Mouse (Mus musculus) MN1 (cell line): ENCODE data around the gene Rfx2.

Source experiments
- DNase-seq: peaks from one replicate; pipeline ENCODE4 v3.0.0-alpha.2; 2016; ENCODE audit warnings: low spot score

Rfx2 gene

GRCm38 (mm10) chr17:56830411-56831110 is at the start of gene Rfx2:
Gene Rfx2 (minus strand): TSS chr17:56831013.
- no peak for DNase-seq

DNA sequence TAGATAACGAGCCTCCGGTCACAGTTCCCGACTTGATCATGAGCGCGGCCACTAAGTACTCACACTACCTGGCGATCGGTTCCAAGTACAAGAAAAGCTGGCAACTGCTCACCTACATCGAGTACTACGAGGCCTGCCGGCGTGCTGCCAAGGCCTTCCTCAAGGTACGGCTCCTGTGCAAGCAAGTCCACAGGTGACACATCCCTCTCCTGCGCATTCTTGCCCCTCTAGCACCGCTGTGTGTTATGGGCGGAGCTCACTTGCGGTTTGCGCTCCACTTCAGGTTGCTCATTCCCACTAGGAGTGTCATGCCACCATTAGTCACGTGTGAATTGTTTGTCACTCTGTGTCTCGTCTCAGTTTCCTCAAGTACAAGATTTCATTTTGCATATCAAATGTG is 46.6 kb upstream of the Rfx2 start:
- no peak for DNase-seq

DNA sequence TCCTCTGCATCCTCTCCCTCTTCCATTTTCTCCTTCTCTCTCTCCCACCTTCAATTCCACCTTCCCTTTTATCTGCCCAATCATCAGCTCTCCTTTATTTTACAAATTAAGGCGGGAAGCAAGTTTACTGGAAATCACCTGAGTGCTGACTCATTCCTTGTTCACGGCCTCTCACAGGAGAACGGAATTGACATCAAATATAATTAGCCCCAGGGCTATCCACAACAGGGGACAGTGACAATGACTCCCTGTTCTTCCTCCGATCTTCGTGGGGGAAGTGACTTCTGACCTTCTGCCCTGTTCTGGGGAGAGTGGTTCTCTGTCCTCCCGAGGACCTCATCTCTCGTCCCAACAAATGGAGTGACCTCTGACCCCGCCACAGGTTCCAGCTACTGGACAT is 46.2 kb upstream of the Rfx2 start:
- DNase-seq = no peak

- no peak for DNase-seq
These were observed 45.7 kb upstream of the Rfx2 start for GRCm38 (mm10) chr17:56876465-56876864.

DNA sequence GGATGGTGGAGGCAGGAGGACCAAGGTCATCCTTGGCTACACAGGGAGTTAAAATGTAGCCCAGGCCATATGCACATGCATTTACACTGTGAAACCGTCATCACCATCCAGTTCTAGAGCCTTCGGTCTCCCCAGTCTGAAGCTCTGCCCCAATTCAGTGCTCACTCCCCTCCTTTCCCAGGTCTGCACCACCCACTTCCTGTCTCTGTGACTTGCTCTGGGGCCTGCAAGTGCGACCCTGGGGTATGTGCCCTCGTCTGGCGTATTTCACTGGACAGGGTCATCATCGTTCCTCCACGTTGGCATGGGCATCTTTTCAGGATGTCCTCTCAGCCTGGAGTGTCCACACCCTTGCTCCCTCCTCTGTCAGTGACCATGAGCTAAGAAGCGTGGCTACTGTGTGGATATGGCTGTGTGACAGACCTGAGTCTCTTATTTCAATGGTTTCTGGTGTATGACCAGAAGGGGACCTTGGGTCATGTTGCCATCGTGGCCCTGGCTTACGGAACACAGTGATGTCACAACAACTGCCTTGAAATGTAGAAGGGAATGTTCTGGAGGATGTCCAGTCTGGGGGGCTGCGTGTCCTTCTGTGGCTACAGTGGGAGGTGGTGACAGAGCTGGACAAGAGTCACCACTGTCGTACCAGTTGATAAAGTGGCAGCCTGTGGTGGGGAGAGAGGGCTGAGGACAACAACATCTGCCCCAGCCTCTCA is 44.3 kb upstream of the Rfx2 start, which contains the start of gene 1700061G19Rik:
TSS of gene 1700061G19Rik (plus strand) at position 542 of the 716 bp plus-strand sequence.
- no peak for DNase-seq

DNA sequence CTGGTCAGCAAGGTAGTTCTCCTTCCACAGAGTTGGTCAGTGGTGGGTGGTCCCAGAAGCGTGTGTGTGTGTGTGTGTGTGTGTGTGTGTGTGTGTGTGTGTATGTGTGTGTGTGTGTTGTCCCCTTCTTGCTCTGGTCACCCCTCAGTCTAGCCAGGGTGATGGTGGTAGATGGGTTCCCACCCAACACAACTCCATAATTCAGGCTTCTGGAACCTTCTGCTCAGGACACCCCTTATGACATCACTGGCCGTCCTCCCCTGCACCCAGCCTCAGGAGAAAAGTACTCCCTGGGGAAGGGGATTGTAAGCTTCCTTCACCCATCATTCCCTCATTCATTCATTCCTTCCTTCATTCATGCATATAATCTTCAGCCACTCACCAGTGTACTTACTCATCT is 43.4 kb upstream of the Rfx2 start, which contains the start of gene Acsbg2:
TSS of gene Acsbg2 (minus strand) at position 211 of the 400 bp plus-strand sequence.
- no peak for DNase-seq

GRCm38 (mm10) chr17:56872512-56872911 is 41.7 kb upstream of the Rfx2 start:
- DNase-seq = no peak

DNA sequence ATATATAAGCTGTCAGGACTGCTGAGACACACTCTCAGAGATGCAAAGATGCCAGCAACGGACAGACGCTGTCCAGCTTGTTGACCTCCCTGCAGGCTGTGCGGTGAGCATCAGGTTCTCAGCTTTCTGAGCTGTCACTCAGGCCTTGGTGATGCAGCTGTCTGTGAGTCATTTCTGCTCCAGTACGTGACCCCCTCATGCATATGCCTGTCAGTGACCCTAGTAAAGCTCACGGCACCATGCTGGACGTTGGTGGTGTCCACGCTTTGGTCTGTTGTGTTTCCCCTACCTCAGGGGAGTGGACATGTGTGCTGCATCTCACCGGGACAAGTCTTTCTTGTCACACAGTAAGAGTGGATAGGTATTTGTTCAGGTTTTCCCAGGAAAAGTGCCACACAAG is 41.0 kb upstream of the Rfx2 start:
- DNase-seq = no peak

DNA sequence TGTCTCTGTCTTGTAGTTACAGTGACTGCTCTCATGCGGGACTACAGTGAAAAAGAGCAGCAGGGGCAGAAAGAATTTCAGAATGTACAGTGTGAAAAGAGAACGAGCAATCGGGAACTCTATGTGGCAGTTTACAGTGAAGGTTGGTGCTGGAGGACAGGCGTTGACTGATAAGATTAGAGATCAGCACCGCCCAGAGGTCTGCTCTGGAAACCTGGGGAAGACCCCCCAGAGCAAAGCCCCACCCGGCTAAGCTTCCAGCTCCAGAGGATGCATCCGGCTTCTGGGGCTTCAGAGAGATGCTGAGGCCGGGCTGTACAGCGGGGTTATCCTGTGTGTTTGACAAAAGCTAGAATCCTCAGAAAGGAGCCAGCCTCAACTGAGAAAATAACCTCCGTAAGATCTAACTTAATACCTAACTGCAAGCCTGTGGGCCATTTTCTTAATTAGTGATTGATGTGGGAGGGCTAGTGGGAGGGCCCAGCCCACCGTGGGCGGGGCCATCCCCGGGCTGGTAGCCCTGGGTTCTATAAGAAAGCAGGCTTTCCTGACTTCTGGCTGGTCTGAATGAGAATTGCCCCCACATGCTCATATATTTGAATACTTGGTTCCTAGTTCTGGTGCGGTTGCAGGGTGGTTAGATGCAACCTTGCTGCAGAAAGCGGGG is 39.6 kb upstream of the Rfx2 start:
- no peak for DNase-seq

DNA sequence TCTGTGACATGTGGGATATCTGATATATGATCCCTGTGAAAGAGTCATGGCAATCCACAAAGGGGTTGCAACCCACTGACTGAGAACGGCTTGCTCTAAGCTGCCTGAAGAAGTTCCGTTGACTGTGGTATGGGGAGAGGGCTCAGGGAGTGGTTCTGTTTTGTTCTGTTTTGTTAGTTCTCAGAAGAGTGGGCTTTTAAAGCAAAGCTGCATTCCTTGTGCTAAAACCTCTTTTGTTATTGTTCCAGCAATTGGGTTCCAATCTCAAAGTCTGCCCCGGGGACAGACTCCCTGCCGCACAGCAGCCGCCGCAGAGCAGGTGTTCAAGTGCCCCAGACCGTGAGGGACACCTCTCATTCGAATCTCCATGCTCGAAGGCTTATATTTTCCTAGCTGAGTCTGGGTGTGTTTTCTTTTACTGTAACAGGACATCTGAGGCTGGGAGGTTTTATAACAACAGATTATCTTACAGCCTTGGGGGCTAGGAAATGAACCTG is 38.7 kb upstream of the Rfx2 start:
- no peak for DNase-seq

- no peak for DNase-seq
These were observed 35.3 kb upstream of the Rfx2 start for GRCm38 (mm10) chr17:56866071-56866470.

DNA sequence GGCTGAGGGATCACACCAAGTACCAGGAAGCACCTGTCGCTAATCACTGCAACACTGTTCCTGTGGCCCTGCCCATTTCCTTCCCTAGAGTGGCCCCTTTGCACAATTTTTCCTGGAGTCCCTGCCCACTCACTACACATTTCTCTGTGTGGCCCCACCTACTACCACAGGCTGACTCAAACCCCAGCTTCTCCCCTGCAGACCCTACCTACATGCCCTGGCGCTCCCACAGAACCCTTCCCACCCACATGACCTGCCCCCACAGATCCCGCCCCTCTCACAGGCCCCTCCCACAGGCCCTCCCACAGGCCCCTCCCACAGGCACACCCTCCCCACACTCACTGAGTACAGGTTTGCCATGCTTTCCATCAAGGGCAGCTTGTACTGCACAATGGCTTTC is 30.4 kb upstream of the Rfx2 start:
- no peak for DNase-seq

DNA sequence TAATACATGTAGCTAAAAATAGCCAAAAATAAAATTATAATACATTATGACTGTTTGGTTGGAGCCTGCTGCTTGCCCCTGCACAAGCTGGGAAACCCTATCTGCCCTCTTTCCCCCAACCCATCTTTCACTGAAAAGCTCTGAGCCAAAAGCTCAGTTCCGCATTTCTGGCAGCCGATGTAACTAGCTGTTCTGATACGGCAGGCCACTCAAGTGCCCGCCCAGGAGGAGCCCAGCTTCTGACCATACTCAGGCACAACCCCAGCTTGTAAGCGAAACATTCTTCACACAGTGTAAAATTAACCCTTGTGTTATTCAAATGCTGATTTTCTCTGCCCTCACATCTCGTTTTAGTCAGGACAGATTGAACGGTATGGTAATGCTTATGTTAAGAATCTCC is 28.1 kb upstream of the Rfx2 start:
- DNase-seq = no peak

- DNase-seq = peak; percentile 83
These were observed 27.4 kb upstream of the Rfx2 start for GRCm38 (mm10) chr17:56858216-56858615.

- no peak for DNase-seq
These were observed 24.6 kb upstream of the Rfx2 start for GRCm38 (mm10) chr17:56855421-56855820.

- no peak for DNase-seq
These were observed 20.4 kb upstream of the Rfx2 start for GRCm38 (mm10) chr17:56851167-56851566.

DNA sequence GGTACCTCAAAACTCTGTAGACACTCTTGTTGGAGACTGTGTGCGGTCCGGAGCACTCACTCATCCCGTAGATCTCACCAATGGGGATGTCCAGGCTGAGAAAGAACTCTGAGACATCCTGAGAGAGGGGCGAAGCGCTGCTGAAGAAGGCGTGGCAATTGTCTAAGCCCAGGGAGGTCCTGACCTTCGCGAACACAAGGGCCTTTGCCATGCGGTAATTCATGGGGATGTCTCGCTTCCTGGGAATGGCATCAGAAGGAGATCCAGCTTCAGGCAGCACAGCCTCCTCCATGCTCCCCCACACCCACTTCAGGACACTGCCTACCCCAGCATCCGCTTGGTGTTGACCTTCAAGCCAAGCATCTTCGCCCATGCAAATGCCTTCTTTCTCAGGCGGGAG is 18.9 kb upstream of the Rfx2 start:
- DNase-seq = no peak

DNA sequence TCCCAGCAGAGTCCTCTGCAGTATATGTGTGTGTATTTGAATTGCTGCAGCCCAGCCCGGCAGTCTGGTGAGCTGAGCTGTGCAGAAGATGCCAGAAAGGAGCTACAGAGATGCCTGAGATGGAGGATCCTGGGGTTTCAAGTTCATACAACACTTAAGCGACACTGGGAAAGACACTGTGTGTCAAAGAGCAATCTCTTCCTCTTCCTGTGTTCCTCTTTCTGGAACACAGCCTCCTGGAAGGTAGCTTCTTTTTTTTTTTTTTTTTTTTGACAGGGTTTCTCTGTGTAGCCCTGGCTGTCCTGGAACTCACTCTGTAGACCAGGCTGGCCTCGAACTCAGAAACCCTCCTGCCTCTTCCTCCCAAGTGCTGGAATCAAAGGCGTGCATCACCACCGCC is 18.0 kb upstream of the Rfx2 start:
- DNase-seq = no peak

DNA sequence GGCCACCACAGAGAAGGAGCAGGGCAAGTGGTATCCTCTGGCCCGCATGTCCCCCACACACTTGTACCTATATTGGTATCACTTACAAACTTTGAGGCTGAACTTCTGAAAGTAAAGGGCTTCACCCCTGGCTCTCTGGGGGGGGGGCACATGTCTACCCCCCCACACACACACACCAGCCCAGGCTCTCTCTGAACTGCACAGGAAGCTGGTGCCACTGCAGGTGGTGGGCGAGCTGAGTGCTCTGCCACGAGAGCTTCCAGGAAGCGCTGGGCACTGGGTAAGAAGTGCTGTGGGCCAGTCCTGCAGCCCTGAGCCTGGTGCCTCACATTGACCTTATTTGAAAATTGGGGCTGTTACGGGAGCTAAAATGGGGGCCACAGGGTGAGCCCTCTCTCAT is 12.9 kb upstream of the Rfx2 start:
- no peak for DNase-seq

- DNase-seq = no peak
These were observed 11.4 kb upstream of the Rfx2 start for GRCm38 (mm10) chr17:56842173-56842572.

DNA sequence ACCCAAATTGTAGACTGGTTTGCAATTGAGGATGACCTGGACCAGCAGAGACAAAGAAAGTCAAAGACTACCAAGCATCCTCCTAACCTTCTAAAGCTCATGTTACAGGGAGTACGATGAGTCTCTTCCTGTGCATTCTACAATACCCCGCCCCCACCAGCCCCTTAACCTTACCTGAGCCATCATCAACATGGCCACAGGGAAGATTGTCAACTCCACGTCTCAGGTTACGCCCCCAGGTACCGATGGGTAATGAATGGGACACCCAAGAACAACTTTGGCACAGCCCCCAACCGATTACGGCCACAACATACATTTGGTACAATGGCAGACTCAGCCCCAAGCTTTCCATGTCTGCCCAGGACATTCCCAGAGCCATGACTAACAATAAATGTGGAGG is 9.7 kb upstream of the Rfx2 start:
- DNase-seq = no peak

GRCm38 (mm10) chr17:56836336-56836735 is 5.5 kb upstream of the Rfx2 start:
- DNase-seq = no peak

GRCm38 (mm10) chr17:56833381-56833780 is 2.6 kb upstream of the Rfx2 start:
- no peak for DNase-seq
